Mouse (Mus musculus) monocyte, adult 2 months (primary cell): Measurements from ENCODE around the gene Susd3.

Source experiments
- DNase-seq, 2 experiments: peaks; one replicate each; pipeline ENCODE4 v3.0.0; 2022; ENCODE audit warnings: low spot score in 2 of 2, low read depth in 1 of 2

Gene Susd3

GRCm38 (mm10) chr13:49213531-49213932 is 35.0 kb downstream of the Susd3 start:
- peak; percentile 74 to 75 for DNase-seq

- DNase-seq: no peak
Observed at GRCm38 (mm10) chr13:49212711-49213500, 35.6 kb downstream of the Susd3 start.

GRCm38 (mm10) chr13:49209306-49209705 is 39.2 kb downstream of the Susd3 start:
- no peak for DNase-seq

GRCm38 (mm10) chr13:49206341-49206740 is 42.2 kb downstream of the Susd3 start:
- DNase-seq: no peak

GRCm38 (mm10) chr13:49205381-49205998 is 43.0 kb downstream of the Susd3 start:
- peak; percentile 91 to 97 for DNase-seq

DNA sequence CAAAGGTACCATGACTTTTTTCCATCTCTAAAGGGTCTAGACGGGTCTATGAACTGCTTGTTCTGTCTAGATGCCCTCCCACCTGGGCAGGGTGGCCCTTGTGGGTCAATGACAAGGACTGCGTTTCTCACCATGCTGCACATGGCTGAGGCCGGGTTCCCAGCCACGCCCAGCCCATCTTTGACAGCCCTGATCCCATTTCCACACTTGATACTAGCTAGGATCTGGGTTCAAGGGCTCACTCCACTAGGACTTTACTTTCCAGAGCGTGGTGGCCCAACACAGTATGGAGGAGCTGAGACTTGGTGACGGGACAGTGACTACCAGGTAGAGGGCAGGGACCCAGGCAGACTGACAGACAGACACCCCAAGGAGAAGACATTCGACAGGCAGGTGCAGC is 46.0 kb downstream of the Susd3 start:
- DNase-seq: no peak

GRCm38 (mm10) chr13:49200688-49201087 is 47.8 kb downstream of the Susd3 start:
- DNase-seq: peak; percentile 79 to 81

- DNase-seq: no peak
Observed at GRCm38 (mm10) chr13:49199891-49200290, 48.6 kb downstream of the Susd3 start.

DNA sequence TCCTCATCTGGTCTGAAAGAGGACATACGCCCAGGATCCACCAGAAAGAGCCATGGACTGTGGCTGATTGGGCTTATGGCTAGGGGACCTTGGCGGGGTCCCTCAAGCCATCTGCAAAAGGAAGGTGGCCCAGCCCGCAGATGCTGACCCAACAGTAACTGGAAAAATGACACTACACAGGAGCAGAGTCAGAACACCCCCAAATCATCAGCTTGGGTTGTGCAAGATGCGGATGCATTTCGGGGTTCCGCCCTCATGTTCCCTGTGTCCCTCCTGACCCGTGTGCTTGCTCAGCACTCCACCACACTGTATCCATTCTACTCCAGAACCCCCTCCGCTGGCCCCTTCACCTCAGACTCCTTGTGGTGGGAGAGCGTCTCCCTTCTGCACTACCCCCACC is 49.8 kb downstream of the Susd3 start:
- DNase-seq: peak in 1 of 2 experiments; percentile 53

GRCm38 (mm10) chr13:49196766-49197165 is 51.7 kb downstream of the Susd3 start:
- DNase-seq: peak; percentile 58 to 76

DNA sequence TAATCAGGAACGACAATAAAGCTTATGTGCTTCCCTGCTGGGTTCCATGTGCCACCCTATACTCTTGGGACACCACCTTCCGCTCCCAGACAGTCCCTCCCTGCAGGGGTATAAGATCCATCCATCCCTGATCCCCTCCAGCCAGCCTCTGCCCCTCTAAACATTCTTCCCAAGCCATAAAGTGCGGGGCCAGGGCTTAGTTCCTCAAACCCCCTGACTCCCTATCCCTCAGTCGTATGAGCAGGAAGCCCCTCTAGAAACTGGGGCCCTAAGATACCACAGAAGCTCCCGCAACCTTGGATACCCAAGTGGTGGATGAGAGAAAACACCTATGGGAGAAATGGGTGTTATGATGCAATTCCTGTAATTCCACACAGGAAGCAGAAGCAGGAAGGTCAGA is 52.3 kb downstream of the Susd3 start:
- DNase-seq: no peak

DNA sequence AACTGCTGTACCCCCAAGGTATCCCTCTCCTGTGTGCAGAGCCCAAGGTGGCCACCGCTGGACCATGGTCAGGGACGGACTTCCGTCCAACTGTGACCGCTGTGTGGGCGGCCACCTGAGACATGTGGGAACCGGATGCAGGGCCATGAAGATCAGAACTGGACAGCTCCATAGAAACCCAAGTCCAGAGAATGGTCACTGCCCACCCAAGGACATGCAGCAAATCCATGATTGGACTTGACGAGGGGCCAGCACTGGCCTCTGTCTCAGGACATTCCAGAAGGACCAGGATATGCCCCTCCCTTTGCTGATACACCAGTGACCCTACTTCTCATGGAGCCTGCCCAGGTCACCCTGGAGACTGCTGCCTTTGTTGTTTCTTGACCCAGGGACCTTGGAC is 52.9 kb downstream of the Susd3 start:
- DNase-seq: no peak

DNA sequence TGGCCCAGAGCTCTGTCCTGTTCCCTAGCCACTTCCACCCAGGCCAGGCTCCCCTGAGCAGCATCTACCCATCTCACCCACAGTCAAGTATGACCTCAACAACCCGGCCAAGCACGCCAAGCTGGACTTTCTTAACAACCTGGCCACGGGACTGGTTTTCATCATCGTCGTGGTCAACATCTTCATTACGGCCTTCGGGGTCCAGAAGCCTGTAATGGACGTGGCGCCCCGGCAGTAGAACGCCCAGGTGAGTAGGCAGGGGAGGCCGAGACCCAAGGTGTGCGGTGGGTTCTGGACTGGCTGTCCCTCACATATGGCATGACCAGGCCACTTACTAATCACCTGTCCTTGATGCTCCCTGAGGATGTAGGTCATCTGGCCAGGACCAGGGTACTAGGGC is 53.7 kb downstream of the Susd3 start:
- DNase-seq: no peak

DNA sequence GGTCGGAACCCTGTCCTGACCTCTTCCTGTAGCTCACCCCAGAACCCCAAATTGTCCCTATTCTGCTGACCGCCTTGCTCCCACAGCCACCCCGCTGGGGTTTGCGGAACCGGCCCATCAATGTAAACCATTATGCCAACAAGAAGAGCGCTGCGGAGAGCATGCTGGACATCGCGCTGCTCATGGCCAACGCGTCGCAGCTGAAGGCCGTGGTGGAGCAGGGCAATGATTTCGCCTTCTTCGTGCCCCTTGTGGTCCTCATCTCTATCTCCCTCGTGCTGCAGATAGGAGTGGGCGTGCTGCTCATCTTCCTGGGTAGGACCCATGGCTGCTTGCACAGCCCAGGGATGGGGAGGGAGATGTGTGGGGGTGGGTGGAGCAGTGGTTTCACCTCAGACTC is 54.9 kb downstream of the Susd3 start:
- DNase-seq: no peak

GRCm38 (mm10) chr13:49192156-49192855 is 56.2 kb downstream of the Susd3 start:
- no peak for DNase-seq

- no peak for DNase-seq
Observed at GRCm38 (mm10) chr13:49191673-49192035, 56.9 kb downstream of the Susd3 start.

GRCm38 (mm10) chr13:49190876-49191672 is 57.4 kb downstream of the Susd3 start:
- no peak for DNase-seq

GRCm38 (mm10) chr13:49189970-49190870 is 58.3 kb downstream of the Susd3 start:
- DNase-seq: no peak

DNA sequence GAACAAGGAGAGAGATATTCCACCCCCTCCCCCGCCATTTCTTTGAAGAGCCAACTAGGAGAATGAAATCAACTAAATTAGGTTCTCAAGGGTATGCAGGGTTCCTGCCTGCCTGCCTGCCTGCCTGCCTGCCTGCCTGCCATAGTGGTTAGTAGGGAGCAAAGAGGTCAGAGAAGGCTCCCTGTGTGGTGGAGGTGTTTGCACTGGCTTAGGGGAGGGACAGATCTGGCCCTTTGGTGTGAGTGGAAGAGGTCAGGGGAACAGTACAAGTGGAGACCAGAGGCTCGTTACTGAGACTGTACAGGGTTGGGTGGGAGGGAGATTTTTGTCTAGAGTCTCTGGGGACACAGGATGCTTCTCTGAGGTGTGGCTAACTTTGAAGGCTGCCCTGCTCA is 59.5 kb downstream of the Susd3 start:
- DNase-seq: no peak

GRCm38 (mm10) chr13:49188219-49188965 is 60.1 kb downstream of the Susd3 start:
- DNase-seq: no peak
